Mouse (Mus musculus): ENCODE results near the gene Ly6c2. TPM values are rescaled to one million over a fixed set of nuclear protein-coding genes. Genes with fewer than 3 reads are reported as not detected.
"Not testable (repeated sequence)": the region's sequence is repeated elsewhere in the genome, so short reads cannot be mapped to it uniquely, and the experiment has no call there.

The Ly6c2 gene
- polyA plus RNA-seq (2012; rRNA removed) = 0.77 and 1.5 TPM in 2 replicates
- polyA plus RNA-seq (2014; fragmentation: Nextera tagmentation; extraction: Ambion mirVana) = 0.57 and 1.4 TPM in 2 replicates

GRCm38 (mm10) chr15:75111861-75112630, at the start of gene Ly6c2:
Gene Ly6c2 (minus strand): TSS chr15:75111970.
- H3K4me3 ChIP-seq (replicated peaks; ENCODE audit: low read length); H3K27ac ChIP-seq (replicated peaks; ENCODE audit: low read depth, low read length); ATAC-seq (ENCODE audit: low FRiP score, low read depth); H3K27me3 ChIP-seq (ENCODE audit: control insufficient read depth, insufficient read depth, low read length); DNase-seq (ENCODE audit: low spot score); H3K9ac ChIP-seq (ENCODE audit: low read depth, low read length, severe bottlenecking); H3K4me2 ChIP-seq (replicated peaks; ENCODE audit: low read depth, low read length, severe bottlenecking); H3K4me1 ChIP-seq (ENCODE audit: control insufficient read depth, insufficient read depth, low read length); H3K36me3 ChIP-seq (ENCODE audit: control insufficient read depth, insufficient read depth, low read length); H3K9me3 ChIP-seq (ENCODE audit: control insufficient read depth, low read length): not testable (repeated sequence)
- WGBS = no CpG with 5 or more reads among the region's 1 CpGs

GRCm38 (mm10) chr15:75157646-75158045, 45.9 kb upstream of the Ly6c2 start:
- H3K9me3 ChIP-seq (ENCODE audit: control insufficient read depth, low read length) = no peaks in the 10 kb centered on the region
- H3K4me3 ChIP-seq (replicated peaks; ENCODE audit: low read length) = no peak overlapping the region
- H3K36me3 ChIP-seq (ENCODE audit: control insufficient read depth, insufficient read depth, low read length) = no peaks in the 10 kb centered on the region
- H3K27me3 ChIP-seq (ENCODE audit: control insufficient read depth, insufficient read depth, low read length) = no peaks in the 10 kb centered on the region
- H3K27ac ChIP-seq (replicated peaks; ENCODE audit: low read depth, low read length) = no peak overlapping the region
- H3K4me1 ChIP-seq (ENCODE audit: control insufficient read depth, insufficient read depth, low read length) = no peaks in the 10 kb centered on the region
- no peak for DNase-seq (ENCODE audit: low spot score)
- no peak for ATAC-seq (ENCODE audit: low FRiP score, low read depth)
- H3K4me2 ChIP-seq (replicated peaks; ENCODE audit: low read depth, low read length, severe bottlenecking) = no peak overlapping the region
- no peak for TF ChIP-seq POLR2A (IDR thresholded peaks at IDR 0.05; ENCODE audit: borderline replicate concordance, extremely low read depth, insufficient read depth, insufficient read length)
- no peak overlapping the region for H3K9ac ChIP-seq (ENCODE audit: low read depth, low read length, severe bottlenecking)
- WGBS = 29% methylated on average over 1 of the region's 1 CpGs

- Histone ChIP-seq H3K27me3 (ENCODE audit: control insufficient read depth, insufficient read depth, low read length) (no peaks in the 10 kb centered on the region), H3K9ac (ENCODE audit: low read depth, low read length, severe bottlenecking) (no peak within 1 kb of the TSS), H3K4me1 (ENCODE audit: control insufficient read depth, insufficient read depth, low read length) (no peaks in the 10 kb centered on the region), H3K9me3 (ENCODE audit: control insufficient read depth, low read length) (no peaks in the 10 kb centered on the region), H3K4me3 (replicated peaks; ENCODE audit: low read length) (no peak within 1 kb of the TSS), H3K4me2 (replicated peaks; ENCODE audit: low read depth, low read length, severe bottlenecking) (no peak within 1 kb of the TSS), H3K27ac (replicated peaks; ENCODE audit: low read depth, low read length) (no peak within 1 kb of the TSS), H3K36me3 (ENCODE audit: control insufficient read depth, insufficient read depth, low read length) (no peaks in the 10 kb centered on the region)
- TF ChIP-seq POLR2A (IDR thresholded peaks at IDR 0.05; ENCODE audit: borderline replicate concordance, extremely low read depth, insufficient read depth, insufficient read length) = no peak
- WGBS = 86% methylated on average over 1 of the region's 1 CpGs
- DNase-seq (ENCODE audit: low spot score) (no peak), ATAC-seq (ENCODE audit: low FRiP score, low read depth) (no peak)
Observed at GRCm38 (mm10) chr15:75154940-75155339, 43.2 kb upstream of the Ly6c2 start, which contains the start of gene Ly6g. Gene Ly6g (plus strand): TSS chr15:75155240.

GRCm38 (mm10) chr15:75153087-75153486, 41.3 kb upstream of the Ly6c2 start:
- no peak for TF ChIP-seq POLR2A (IDR thresholded peaks at IDR 0.05; ENCODE audit: borderline replicate concordance, extremely low read depth, insufficient read depth, insufficient read length)
- ATAC-seq (ENCODE audit: low FRiP score, low read depth) (no peak), DNase-seq (ENCODE audit: low spot score) (no peak)
- Histone ChIP-seq H3K4me3 (replicated peaks; ENCODE audit: low read length) (no peak overlapping the region), H3K9me3 (ENCODE audit: control insufficient read depth, low read length) (no peaks in the 10 kb centered on the region), H3K27ac (replicated peaks; ENCODE audit: low read depth, low read length) (no peak overlapping the region), H3K4me1 (ENCODE audit: control insufficient read depth, insufficient read depth, low read length) (no peaks in the 10 kb centered on the region), H3K9ac (ENCODE audit: low read depth, low read length, severe bottlenecking) (no peak overlapping the region), H3K36me3 (ENCODE audit: control insufficient read depth, insufficient read depth, low read length) (no peaks in the 10 kb centered on the region), H3K4me2 (replicated peaks; ENCODE audit: low read depth, low read length, severe bottlenecking) (no peak overlapping the region), H3K27me3 (ENCODE audit: control insufficient read depth, insufficient read depth, low read length) (no peaks in the 10 kb centered on the region)

DNA sequence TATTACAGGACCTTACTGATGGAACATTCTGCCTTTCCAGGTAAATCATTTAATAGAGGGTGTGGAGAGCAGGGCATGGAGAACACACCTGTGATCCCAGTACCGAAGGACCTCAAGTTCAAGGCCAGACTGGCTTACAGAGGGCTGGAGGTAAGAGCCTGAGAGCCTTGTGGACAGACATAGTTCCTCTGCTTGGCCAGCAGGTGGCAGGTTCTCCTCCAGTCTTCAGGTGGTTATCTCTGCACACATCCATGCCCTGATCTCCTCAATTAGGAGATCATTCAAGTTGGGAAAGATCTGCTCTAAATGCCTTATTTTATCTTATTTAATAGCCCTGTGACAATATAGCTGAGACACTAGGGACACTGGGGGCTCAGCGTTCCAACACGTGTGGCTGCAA, 32.0 kb upstream of the Ly6c2 start:
- Histone ChIP-seq H3K9me3 (ENCODE audit: control insufficient read depth, low read length) (no peaks in the 10 kb centered on the region), H3K4me3 (replicated peaks; ENCODE audit: low read length) (no peak overlapping the region), H3K9ac (ENCODE audit: low read depth, low read length, severe bottlenecking) (no peak overlapping the region), H3K4me2 (replicated peaks; ENCODE audit: low read depth, low read length, severe bottlenecking) (no peak overlapping the region), H3K36me3 (ENCODE audit: control insufficient read depth, insufficient read depth, low read length) (no peaks in the 10 kb centered on the region), H3K27ac (replicated peaks; ENCODE audit: low read depth, low read length) (no peak overlapping the region), H3K4me1 (ENCODE audit: control insufficient read depth, insufficient read depth, low read length) (no peaks in the 10 kb centered on the region), H3K27me3 (ENCODE audit: control insufficient read depth, insufficient read depth, low read length) (no peaks in the 10 kb centered on the region)
- DNase-seq (ENCODE audit: low spot score) = no peak
- 66% methylated on average over 3 of the region's 3 CpGs for WGBS
- no peak for TF ChIP-seq POLR2A (IDR thresholded peaks at IDR 0.05; ENCODE audit: borderline replicate concordance, extremely low read depth, insufficient read depth, insufficient read length)
- no peak for ATAC-seq (ENCODE audit: low FRiP score, low read depth)

- H3K4me1 ChIP-seq (ENCODE audit: control insufficient read depth, insufficient read depth, low read length); H3K9ac ChIP-seq (ENCODE audit: low read depth, low read length, severe bottlenecking); H3K27me3 ChIP-seq (ENCODE audit: control insufficient read depth, insufficient read depth, low read length); ATAC-seq (ENCODE audit: low FRiP score, low read depth); H3K36me3 ChIP-seq (ENCODE audit: control insufficient read depth, insufficient read depth, low read length); DNase-seq (ENCODE audit: low spot score); H3K4me3 ChIP-seq (replicated peaks; ENCODE audit: low read length); H3K4me2 ChIP-seq (replicated peaks; ENCODE audit: low read depth, low read length, severe bottlenecking); H3K27ac ChIP-seq (replicated peaks; ENCODE audit: low read depth, low read length); H3K9me3 ChIP-seq (ENCODE audit: control insufficient read depth, low read length): not testable (repeated sequence)
- whole genome bisulfite sequencing = 42% methylated on average over 5 of the region's 6 CpGs
Observed at GRCm38 (mm10) chr15:75141812-75142360, 30.1 kb upstream of the Ly6c2 start.

DNA sequence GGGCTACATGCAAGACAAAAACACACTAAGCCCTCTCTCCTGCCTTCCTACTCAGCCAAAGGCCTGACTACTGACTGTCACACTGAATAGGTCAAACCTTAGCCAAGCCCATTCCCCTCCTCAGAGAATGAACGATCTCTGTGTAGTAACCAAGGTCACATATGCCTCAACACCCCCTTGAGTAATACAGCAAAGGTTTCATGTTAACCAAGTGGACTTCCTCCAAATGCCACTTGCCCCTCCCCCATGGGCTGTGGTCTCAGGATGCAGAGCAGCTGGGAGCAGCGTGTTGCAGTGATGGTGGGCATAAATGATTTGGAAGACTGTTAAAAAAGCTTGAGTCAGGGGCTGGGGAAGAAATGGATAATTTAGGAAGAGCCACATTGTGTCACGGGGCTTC, 26.0 kb upstream of the Ly6c2 start:
- not testable (repeated sequence) for ATAC-seq (ENCODE audit: low FRiP score, low read depth); H3K4me3 ChIP-seq (replicated peaks; ENCODE audit: low read length); DNase-seq (ENCODE audit: low spot score); H3K9me3 ChIP-seq (ENCODE audit: control insufficient read depth, low read length); H3K4me2 ChIP-seq (replicated peaks; ENCODE audit: low read depth, low read length, severe bottlenecking); H3K27me3 ChIP-seq (ENCODE audit: control insufficient read depth, insufficient read depth, low read length); H3K36me3 ChIP-seq (ENCODE audit: control insufficient read depth, insufficient read depth, low read length); H3K27ac ChIP-seq (replicated peaks; ENCODE audit: low read depth, low read length); H3K4me1 ChIP-seq (ENCODE audit: control insufficient read depth, insufficient read depth, low read length); H3K9ac ChIP-seq (ENCODE audit: low read depth, low read length, severe bottlenecking)
- 65% methylated on average over 3 of the region's 3 CpGs for WGBS
